Mouse (Mus musculus) liver, adult 2 months (tissue): ENCODE measurements at regions not wholly inside any gene's neighbourhood (a gene's known extent, or its start where the extent isn't known, plus 50 kb on each side); places are given as distances from the start of the nearest gene placed in this dataset.

ENCODE experiments used
- CTCF ChIP-seq: fragments of 200-500 bp; IDR thresholded peaks from 2 replicates; pipeline ENCODE4 v1.5.1; 2011; ENCODE audit warnings: low read depth, low read length, control low read depth
- POLR2A ChIP-seq: fragments of 200-500 bp; IDR thresholded peaks from 2 replicates; pipeline ENCODE4 v1.6.1; 2011; ENCODE audit warnings: low read length, control low read depth; ENCODE audit not compliant: insufficient read depth; ENCODE audit errors: extremely low read depth

DNA sequence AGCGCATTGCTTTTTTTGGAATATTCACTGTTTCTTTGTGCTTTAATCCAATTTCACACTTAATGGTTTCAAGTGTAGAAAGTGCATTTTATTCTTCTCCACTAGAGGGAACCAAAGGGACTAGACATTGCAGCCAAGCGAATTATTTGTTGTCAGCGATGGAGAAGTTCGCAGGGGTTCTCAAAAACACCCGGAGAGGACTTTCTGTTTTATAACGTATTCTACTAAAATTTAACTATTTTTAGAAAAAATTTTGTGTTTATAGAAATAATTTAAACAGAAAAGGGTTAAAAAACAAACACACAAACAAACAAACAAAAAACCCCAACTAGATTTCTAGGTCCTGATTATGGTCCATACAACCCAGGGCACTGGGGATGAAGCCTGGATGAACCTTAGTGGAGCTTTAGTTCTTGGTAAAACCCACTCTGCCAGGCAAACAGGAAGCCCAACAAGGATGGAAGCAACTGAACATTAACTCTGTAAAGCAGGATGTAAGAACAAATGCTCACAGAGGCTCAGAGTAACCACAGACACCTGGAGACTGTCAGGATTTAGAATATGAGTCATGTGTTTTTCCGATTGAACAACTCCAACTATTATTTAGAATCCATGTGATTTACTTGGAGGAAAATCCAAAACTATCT lies 61.8 kb upstream of the Fam184a start:
- TF ChIP-seq CTCF (peak; percentile 42), POLR2A (no peak)
